Mouse (Mus musculus): Measurements from ENCODE around the gene Drosha. TPM values are rescaled to one million over a fixed set of nuclear protein-coding genes. Genes with fewer than 3 reads are reported as not detected.
"Not testable (repeated sequence)": the region's sequence is repeated elsewhere in the genome, so short reads cannot be mapped to it uniquely, and the experiment has no call there.

Drosha gene
- polyA plus RNA-seq, 1 experiment from 2014 or later = 82.0 TPM

DNA sequence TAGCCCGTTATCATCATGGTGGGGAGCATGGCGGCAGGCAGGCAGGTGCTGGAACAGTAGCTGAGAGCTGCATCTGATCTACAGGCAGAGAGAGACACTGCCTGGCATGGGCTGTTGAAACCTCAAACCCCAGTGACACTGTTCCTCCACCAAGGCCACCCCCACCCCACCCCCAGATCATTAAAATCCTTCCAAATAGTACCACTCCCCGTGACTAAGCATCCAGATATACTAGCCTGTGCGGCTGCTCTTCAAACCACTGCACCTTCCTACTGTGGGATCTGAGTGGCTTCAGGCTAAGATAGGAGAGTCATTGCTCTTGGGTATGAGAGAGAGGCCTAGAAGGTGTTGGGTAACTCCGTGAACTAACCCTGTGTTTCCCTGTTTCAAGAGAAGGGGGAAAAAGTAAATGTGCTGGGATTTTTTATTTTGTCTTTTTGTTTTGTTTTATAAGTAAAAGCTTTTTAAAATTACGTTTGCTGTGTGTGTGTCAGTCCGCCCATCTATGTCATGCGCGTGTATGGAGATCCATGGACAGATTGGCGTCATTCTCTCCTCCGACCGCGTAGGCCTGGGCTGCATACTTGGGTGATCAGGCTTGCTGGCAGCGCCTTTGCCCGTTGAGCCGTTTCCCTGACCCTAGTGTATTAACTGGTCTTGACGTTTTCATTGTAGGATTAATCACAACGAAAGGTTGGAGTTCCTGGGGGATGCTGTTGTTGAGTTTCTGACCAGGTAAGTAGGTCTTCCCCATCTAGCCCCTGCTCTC, 76.0 kb downstream of the Drosha start:
- H3K27me3 ChIP-seq (replicated peaks; ENCODE audit: low read depth, poor library complexity, severe bottlenecking) = no peaks in the 10 kb centered on the region
- H3K36me3 ChIP-seq (replicated peaks) = peaks cover 97% of the 10 kb centered on the region
- no peaks in the 10 kb centered on the region for H3K9me3 ChIP-seq
- no peak overlapping the region for H3K4me3 ChIP-seq
- 94% methylated on average over 18 of the region's 18 CpGs for WGBS
- no peak overlapping the region for H3K27ac ChIP-seq (replicated peaks)
- no peak for DNase-seq (ENCODE audit: low spot score)
- H3K4me1 ChIP-seq = no peaks in the 10 kb centered on the region

DNA sequence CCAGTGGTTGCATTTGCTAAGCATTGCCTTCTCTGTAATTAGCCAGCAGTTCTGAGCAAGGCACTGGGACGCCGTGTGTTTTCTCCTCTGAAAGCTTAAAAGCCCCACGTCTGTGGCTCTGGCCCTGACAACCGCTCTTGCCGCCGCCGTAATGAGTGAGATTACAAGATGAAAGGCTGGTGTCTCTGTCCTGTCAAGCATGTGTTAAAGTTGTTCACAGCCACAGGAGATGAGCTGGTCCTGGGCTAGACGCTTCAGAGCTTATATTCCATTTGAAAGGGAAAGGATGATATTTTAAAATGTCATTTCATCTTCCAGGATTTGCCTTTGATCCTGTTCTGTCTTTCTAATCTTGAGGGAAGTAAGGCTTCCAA, 76.6 kb downstream of the Drosha start:
- peaks cover 97% of the 10 kb centered on the region for H3K36me3 ChIP-seq (replicated peaks)
- 91% methylated on average over 8 of the region's 8 CpGs for WGBS

DNA sequence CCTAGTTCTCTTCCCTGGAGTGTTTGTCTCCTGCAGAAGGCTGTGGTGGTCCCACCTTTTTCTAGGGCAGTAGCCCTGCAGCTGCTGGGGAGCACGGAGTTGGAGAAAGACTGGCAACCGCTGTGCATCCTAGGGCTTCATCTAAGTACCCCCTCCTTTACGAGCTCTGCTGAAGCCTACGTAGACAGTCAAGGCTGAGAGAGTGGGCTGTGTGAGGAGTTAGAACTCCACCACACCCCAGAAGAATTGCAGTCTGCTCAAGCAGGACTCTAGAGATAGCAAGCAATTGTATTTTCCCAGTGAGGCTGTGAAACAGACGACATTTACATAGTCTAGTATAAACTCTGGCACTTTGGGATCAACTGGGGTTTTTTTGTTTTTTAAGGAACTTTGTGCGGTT, 79.8 kb downstream of the Drosha start:
- Histone ChIP-seq H3K9me3 (no peaks in the 10 kb centered on the region), H3K4me3 (no peak overlapping the region), H3K27ac (replicated peaks) (no peak overlapping the region), H3K36me3 (replicated peaks) (peaks cover 95% of the 10 kb centered on the region), H3K27me3 (replicated peaks; ENCODE audit: low read depth, poor library complexity, severe bottlenecking) (no peaks in the 10 kb centered on the region), H3K4me1 (no peaks in the 10 kb centered on the region)
- 92% methylated on average over 6 of the region's 6 CpGs for WGBS
- DNase-seq (ENCODE audit: low spot score) = no peak

More for the DNA sequence above, 76.6 kb downstream of the Drosha start:
- H3K4me3 ChIP-seq = no peak overlapping the region
- no peaks in the 10 kb centered on the region for H3K27me3 ChIP-seq (replicated peaks; ENCODE audit: low read depth, poor library complexity, severe bottlenecking)
- no peak overlapping the region for H3K27ac ChIP-seq (replicated peaks)
- DNase-seq (ENCODE audit: low spot score) = no peak
- no peaks in the 10 kb centered on the region for H3K9me3 ChIP-seq
- H3K4me1 ChIP-seq = no peaks in the 10 kb centered on the region

- Histone ChIP-seq H3K4me1 (no peaks in the 10 kb centered on the region), H3K9me3 (no peaks in the 10 kb centered on the region), H3K36me3 (replicated peaks) (peaks cover 94% of the 10 kb centered on the region), H3K4me3 (no peak overlapping the region), H3K27me3 (replicated peaks; ENCODE audit: low read depth, poor library complexity, severe bottlenecking) (no peaks in the 10 kb centered on the region), H3K27ac (replicated peaks) (no peak overlapping the region)
- no peak for DNase-seq (ENCODE audit: low spot score)
- WGBS = 89% methylated on average over 19 of the region's 19 CpGs
Observed at GRCm38 (mm10) chr15:12907962-12908719, 83.5 kb downstream of the Drosha start.

DNA sequence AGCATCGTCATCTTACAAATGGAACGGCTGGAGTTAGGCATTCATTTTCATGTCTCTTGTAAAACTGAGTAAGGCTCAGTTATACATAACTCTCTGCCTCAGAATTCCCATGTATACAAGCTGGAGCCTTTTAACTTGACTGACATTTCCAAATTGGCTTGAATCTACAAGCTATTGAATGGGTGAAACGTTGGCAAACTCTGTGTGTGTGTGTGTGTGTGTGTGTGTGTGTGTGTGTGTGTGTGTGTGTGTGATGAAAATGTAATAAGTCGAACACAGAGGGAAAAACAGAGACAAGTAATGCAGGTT, 84.1 kb downstream of the Drosha start:
- H3K27ac ChIP-seq (replicated peaks) = no peak overlapping the region
- no peaks in the 10 kb centered on the region for H3K27me3 ChIP-seq (replicated peaks; ENCODE audit: low read depth, poor library complexity, severe bottlenecking)
- WGBS = 86% methylated on average over 4 of the region's 4 CpGs
- no peaks in the 10 kb centered on the region for H3K4me1 ChIP-seq
- no peak for DNase-seq (ENCODE audit: low spot score)
- H3K9me3 ChIP-seq = no peaks in the 10 kb centered on the region
- H3K36me3 ChIP-seq (replicated peaks) = peaks cover 94% of the 10 kb centered on the region
- H3K4me3 ChIP-seq = no peak overlapping the region

- Histone ChIP-seq H3K27ac (replicated peaks) (no peak overlapping the region), H3K36me3 (replicated peaks) (peaks cover 94% of the 10 kb centered on the region), H3K9me3 (no peaks in the 10 kb centered on the region), H3K4me3 (no peak overlapping the region), H3K4me1 (no peaks in the 10 kb centered on the region), H3K27me3 (replicated peaks; ENCODE audit: low read depth, poor library complexity, severe bottlenecking) (no peaks in the 10 kb centered on the region)
- WGBS = 74% methylated on average over 7 of the region's 7 CpGs
- no peak for DNase-seq (ENCODE audit: low spot score)
Observed at GRCm38 (mm10) chr15:12909171-12909570, 84.6 kb downstream of the Drosha start.

DNA sequence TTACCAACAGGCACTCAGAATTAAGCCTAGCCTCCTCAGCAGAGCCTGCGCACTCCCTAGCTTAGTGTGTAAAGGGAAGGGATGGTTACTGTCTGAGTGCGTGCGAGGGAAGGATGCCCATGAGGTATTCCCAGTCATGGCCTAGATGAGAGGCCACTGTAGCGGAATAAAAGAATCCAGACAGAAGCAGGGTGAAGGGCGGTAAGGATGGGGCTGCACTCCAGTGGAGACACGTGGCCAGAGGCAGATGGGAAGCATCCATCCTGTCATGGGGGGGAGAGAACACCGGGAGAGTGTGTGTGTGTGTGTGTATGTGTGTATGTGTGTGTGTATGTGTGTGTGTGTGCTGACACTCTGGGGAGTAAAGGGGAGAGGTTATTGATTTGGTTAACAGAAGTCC, 86.5 kb downstream of the Drosha start:
- peaks cover 94% of the 10 kb centered on the region for H3K36me3 ChIP-seq (replicated peaks)
- no peak overlapping the region for H3K27ac ChIP-seq (replicated peaks)
- no peak for DNase-seq (ENCODE audit: low spot score)
- no peaks in the 10 kb centered on the region for H3K27me3 ChIP-seq (replicated peaks; ENCODE audit: low read depth, poor library complexity, severe bottlenecking)
- H3K9me3 ChIP-seq = no peaks in the 10 kb centered on the region
- no peak overlapping the region for H3K4me3 ChIP-seq
- H3K4me1 ChIP-seq = no peaks in the 10 kb centered on the region
- WGBS = 91% methylated on average over 7 of the region's 7 CpGs

GRCm38 (mm10) chr15:12916314-12916815, 91.8 kb downstream of the Drosha start:
- no peak overlapping the region for H3K4me3 ChIP-seq
- no peaks in the 10 kb centered on the region for H3K9me3 ChIP-seq
- H3K27me3 ChIP-seq (replicated peaks; ENCODE audit: low read depth, poor library complexity, severe bottlenecking) = no peaks in the 10 kb centered on the region
- H3K27ac ChIP-seq (replicated peaks) = no peak overlapping the region
- DNase-seq (ENCODE audit: low spot score) = no peak
- H3K36me3 ChIP-seq (replicated peaks) = peaks cover 97% of the 10 kb centered on the region
- no peaks in the 10 kb centered on the region for H3K4me1 ChIP-seq
- WGBS = 89% methylated on average over 10 of the region's 10 CpGs

- not testable (repeated sequence) for H3K27me3 ChIP-seq (replicated peaks; ENCODE audit: low read depth, poor library complexity, severe bottlenecking); DNase-seq (ENCODE audit: low spot score); H3K4me1 ChIP-seq; H3K4me3 ChIP-seq; H3K27ac ChIP-seq (replicated peaks); H3K9me3 ChIP-seq
- WGBS = 92% methylated on average over 11 of the region's 11 CpGs
- H3K36me3 ChIP-seq (replicated peaks) = peaks cover 97% of the 10 kb centered on the region
Observed at GRCm38 (mm10) chr15:12919326-12919966, 94.8 kb downstream of the Drosha start.

DNA sequence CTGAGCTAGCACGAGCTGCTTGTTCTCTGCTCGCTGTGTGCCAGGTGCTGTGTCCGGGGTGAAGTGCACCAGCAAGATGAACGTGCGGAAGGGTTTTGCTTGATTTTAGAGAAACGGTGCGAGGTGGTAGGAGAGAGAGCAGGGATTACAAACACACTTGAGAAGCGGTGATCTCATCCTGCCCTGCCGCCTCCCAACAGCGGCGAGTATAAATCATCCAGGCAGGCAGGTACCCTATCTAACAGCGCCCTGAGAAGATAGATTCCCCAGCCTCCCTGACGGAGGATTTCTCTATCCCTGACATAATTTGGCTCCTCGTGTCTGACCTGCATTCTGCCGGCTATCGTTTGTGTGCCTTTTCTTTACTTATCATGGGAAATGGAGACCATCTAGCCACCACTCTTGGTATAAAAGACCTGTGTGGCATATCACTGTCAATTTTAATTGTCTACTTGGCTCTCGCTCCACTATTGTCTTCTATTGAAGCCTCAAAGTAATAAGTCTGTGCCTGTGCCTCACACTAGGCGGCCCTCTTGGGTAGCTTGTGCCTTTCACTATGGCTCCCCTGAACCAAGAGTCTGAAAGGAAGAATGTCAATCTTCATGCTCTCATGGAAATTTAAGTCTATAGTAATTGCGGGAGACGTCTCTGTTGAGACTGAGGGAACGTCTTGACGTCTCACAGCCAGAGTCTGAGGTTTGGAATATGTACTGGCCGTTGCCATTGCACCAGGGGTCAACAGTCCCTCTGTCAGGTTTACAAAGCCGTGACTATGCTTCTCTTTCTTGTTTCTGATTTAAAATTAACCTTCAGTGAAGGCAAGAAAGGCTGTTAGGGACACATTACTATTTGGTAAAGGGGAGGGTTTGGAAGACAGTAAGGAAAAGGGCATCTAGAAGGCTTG, 95.6 kb downstream of the Drosha start:
- WGBS = 91% methylated on average over 24 of the region's 24 CpGs
- no peak for DNase-seq (ENCODE audit: low spot score)
- Histone ChIP-seq H3K4me3 (no peak overlapping the region), H3K9me3 (no peaks in the 10 kb centered on the region), H3K4me1 (no peaks in the 10 kb centered on the region), H3K27me3 (replicated peaks; ENCODE audit: low read depth, poor library complexity, severe bottlenecking) (no peaks in the 10 kb centered on the region), H3K36me3 (replicated peaks) (peaks cover 98% of the 10 kb centered on the region), H3K27ac (replicated peaks) (no peak overlapping the region)

GRCm38 (mm10) chr15:12921901-12922300, 97.3 kb downstream of the Drosha start:
- Histone ChIP-seq H3K4me1 (no peaks in the 10 kb centered on the region), H3K9me3 (no peaks in the 10 kb centered on the region), H3K4me3 (no peak overlapping the region), H3K27ac (replicated peaks) (no peak overlapping the region), H3K27me3 (replicated peaks; ENCODE audit: low read depth, poor library complexity, severe bottlenecking) (no peaks in the 10 kb centered on the region), H3K36me3 (replicated peaks) (peaks cover 98% of the 10 kb centered on the region)
- DNase-seq (ENCODE audit: low spot score) = no peak
- 89% methylated on average over 6 of the region's 6 CpGs for WGBS

GRCm38 (mm10) chr15:12923826-12924225, 99.2 kb downstream of the Drosha start:
- no peaks in the 10 kb centered on the region for H3K27me3 ChIP-seq (replicated peaks; ENCODE audit: low read depth, poor library complexity, severe bottlenecking)
- no peaks in the 10 kb centered on the region for H3K4me1 ChIP-seq
- H3K36me3 ChIP-seq (replicated peaks) = peaks cover 96% of the 10 kb centered on the region
- no peak overlapping the region for H3K4me3 ChIP-seq
- no peaks in the 10 kb centered on the region for H3K9me3 ChIP-seq
- H3K27ac ChIP-seq (replicated peaks) = no peak overlapping the region
- DNase-seq (ENCODE audit: low spot score) = no peak
- 94% methylated on average over 6 of the region's 6 CpGs for WGBS

Data from embryonic facial prominence, embryonic 10.5 days (tissue).